Mouse (Mus musculus) kidney, embryonic 15.5 days (tissue): ENCODE results near the gene Pms1. TPM values are rescaled to one million over a fixed set of nuclear protein-coding genes. Genes with fewer than 3 reads are reported as not detected.
"Not testable (repeated sequence)": the region's sequence is repeated elsewhere in the genome, so short reads cannot be mapped to it uniquely, and the experiment has no call there.

Experiments
- ATAC-seq: fragments of 200-750 bp; cut with Nextera tagmentation; replicated peaks from 2 replicates; pipeline ENCODE4 v1.8.0; 2017; ENCODE audit warnings: moderate TSS enrichment; ENCODE audit not compliant: low FRiP score
- H3K27ac ChIP-seq: fragments of 300-500 bp; sonication (generic); 2 replicates; pipeline ENCODE4 v1.5.1; 2015; ENCODE audit warnings: mild to moderate bottlenecking, inconsistent platforms
- H3K27me3 ChIP-seq: fragments of 300-500 bp; sonication (generic); 2 replicates; pipeline ENCODE4 v1.6.1; 2015; ENCODE audit warnings: inconsistent platforms
- H3K36me3 ChIP-seq: fragments of 300-500 bp; sonication (generic); 2 replicates; pipeline ENCODE4 v1.6.1; 2015; ENCODE audit warnings: inconsistent platforms
- H3K4me1 ChIP-seq: fragments of 300-500 bp; sonication (generic); 2 replicates; pipeline ENCODE4 v1.6.1; 2015; ENCODE audit warnings: inconsistent platforms
- H3K4me2 ChIP-seq: fragments of 300-500 bp; sonication (generic); 2 replicates; pipeline ENCODE4 v1.6.1; 2015; ENCODE audit warnings: moderate library complexity, mild to moderate bottlenecking, inconsistent platforms
- H3K4me3 ChIP-seq: fragments of 300-500 bp; sonication (generic); replicated peaks from 2 replicates; pipeline ENCODE4 v1.5.1; 2015; ENCODE audit warnings: mild to moderate bottlenecking, inconsistent platforms
- H3K9ac ChIP-seq: fragments of 300-500 bp; sonication (generic); 2 replicates; pipeline ENCODE4 v1.6.1; 2015; ENCODE audit warnings: mild to moderate bottlenecking, inconsistent platforms
- H3K9me3 ChIP-seq: fragments of 300-500 bp; sonication (generic); replicated peaks from 2 replicates; pipeline ENCODE4 v1.6.1; 2016; ENCODE audit warnings: inconsistent platforms
- WGBS: fragments of 180-500 bp; shearing (Covaris S2); methylation state at CpG from one replicate; pipeline ENCODE4 v1.1.7; 2015; ENCODE audit warnings: mixed read lengths; 5-methylcytosine and 5-hydroxymethylcytosine counted together
- polyA plus RNA-seq: library from polyadenylated mRNA; unstranded; fragments of >200 nt; fragmentation: Nextera tagmentation; extraction: Ambion mirVana; gene quantifications from 2 replicates; pipeline ENCODE4 v1.2.1, GENCODE M21; 2015

Pms1 gene
- 18.6 and 19.1 TPM in 2 replicates for polyA plus RNA-seq

GRCm38 (mm10) chr1:53296581-53297383 is at the start of gene Pms1, which contains the start of the genes Ormdl1 and Gm28778:
Pms1 (minus strand) TSS chr1:53297018.
Ormdl1 (plus strand) TSS chr1:53297095.
Gm28778 (plus strand) TSS chr1:53297111.
- ATAC-seq, result peak; percentile 100
- Histone ChIP-seq H3K27me3 (no peaks in the 10 kb centered on the region), H3K4me2 (peak within 1 kb of the TSS; percentile 63), H3K9ac (peak within 1 kb of the TSS; percentile 77), H3K27ac (peak within 1 kb of the TSS; percentile 93), H3K9me3 (no peaks in the 10 kb centered on the region), H3K36me3 (peaks cover 10% of the 10 kb centered on the region; the same call in 1 of the 2 replicates), H3K4me3 (peak within 1 kb of the TSS; percentile 82), H3K4me1 (peaks cover 5% of the 10 kb centered on the region; the same call in 1 of the 2 replicates)
- WGBS, result under 1% methylated on average over 66 of the region's 66 CpGs

- Histone ChIP-seq H3K27me3 (no peaks in the 10 kb centered on the region), H3K9ac (no peak overlapping the region), H3K36me3 (peaks cover 51% of the 10 kb centered on the region), H3K4me2 (no peak overlapping the region), H3K27ac (no peak overlapping the region), H3K4me1 (no peaks in the 10 kb centered on the region), H3K9me3 (0 out of 2 replicates have a peak, but pooled peaks cover 13% of the 10 kb centered on the region), H3K4me3 (no peak overlapping the region)
- no peak for ATAC-seq
- WGBS, result 92% methylated on average over 2 of the region's 2 CpGs
These were observed 44.3 kb upstream of the Pms1 start for GRCm38 (mm10) chr1:53341071-53341470.

GRCm38 (mm10) chr1:53337403-53337802 is 40.6 kb upstream of the Pms1 start:
- Histone ChIP-seq H3K36me3 (peaks cover 22% of the 10 kb centered on the region), H3K9me3 (peaks cover 13% of the 10 kb centered on the region; the same call in 1 of the 2 replicates)
- not testable (repeated sequence) for H3K4me3 ChIP-seq, H3K27ac ChIP-seq, ATAC-seq, H3K9ac ChIP-seq, H3K4me1 ChIP-seq, H3K27me3 ChIP-seq, H3K4me2 ChIP-seq
- 78% methylated on average over 2 of the region's 2 CpGs for WGBS

GRCm38 (mm10) chr1:53335465-53335864 is 38.6 kb upstream of the Pms1 start:
- Histone ChIP-seq H3K27ac (no peak overlapping the region), H3K27me3 (no peaks in the 10 kb centered on the region), H3K4me2 (no peak overlapping the region), H3K36me3 (peaks cover 3% of the 10 kb centered on the region), H3K4me3 (no peak overlapping the region), H3K4me1 (no peaks in the 10 kb centered on the region), H3K9ac (no peak overlapping the region), H3K9me3 (no peaks in the 10 kb centered on the region; the same call in 1 of the 2 replicates)
- ATAC-seq, result no peak

DNA sequence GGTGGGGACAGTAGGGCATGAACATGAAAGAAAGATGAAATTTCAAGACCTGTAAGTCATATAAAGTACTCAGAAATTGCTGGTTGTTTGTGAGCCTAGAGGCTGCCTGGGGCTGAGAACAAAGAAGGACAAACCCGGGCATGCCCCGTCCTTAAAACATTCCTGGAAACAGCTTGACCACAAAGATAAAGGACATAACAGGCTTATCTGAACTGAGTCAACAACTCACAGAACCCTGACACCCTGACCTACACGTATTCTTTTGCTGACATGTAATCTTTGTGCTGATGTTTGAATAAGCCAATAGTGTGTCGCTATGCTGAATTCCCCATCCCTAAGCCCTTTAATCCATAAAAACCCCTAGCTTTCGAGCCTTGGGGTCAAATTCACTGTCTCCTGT is 36.7 kb upstream of the Pms1 start:
- ATAC-seq, H3K4me3 ChIP-seq: not testable (repeated sequence)
- WGBS, result 83% methylated on average over 5 of the region's 5 CpGs

GRCm38 (mm10) chr1:53324827-53325494 is 28.1 kb upstream of the Pms1 start:
- Histone ChIP-seq H3K36me3 (peaks cover 25% of the 10 kb centered on the region; the same call in 1 of the 2 replicates), H3K27ac (no peak overlapping the region), H3K4me2 (no peak overlapping the region), H3K4me1 (no peaks in the 10 kb centered on the region), H3K27me3 (no peaks in the 10 kb centered on the region), H3K4me3 (no peak overlapping the region), H3K9me3 (no peaks in the 10 kb centered on the region), H3K9ac (no peak overlapping the region)
- WGBS, result 92% methylated on average over 5 of the region's 5 CpGs
- ATAC-seq, result no peak

More for the DNA sequence above, 36.7 kb upstream of the Pms1 start:
- H3K4me2 ChIP-seq, H3K4me1 ChIP-seq, H3K9ac ChIP-seq, H3K27ac ChIP-seq, H3K9me3 ChIP-seq, H3K36me3 ChIP-seq, H3K27me3 ChIP-seq: not testable (repeated sequence)

DNA sequence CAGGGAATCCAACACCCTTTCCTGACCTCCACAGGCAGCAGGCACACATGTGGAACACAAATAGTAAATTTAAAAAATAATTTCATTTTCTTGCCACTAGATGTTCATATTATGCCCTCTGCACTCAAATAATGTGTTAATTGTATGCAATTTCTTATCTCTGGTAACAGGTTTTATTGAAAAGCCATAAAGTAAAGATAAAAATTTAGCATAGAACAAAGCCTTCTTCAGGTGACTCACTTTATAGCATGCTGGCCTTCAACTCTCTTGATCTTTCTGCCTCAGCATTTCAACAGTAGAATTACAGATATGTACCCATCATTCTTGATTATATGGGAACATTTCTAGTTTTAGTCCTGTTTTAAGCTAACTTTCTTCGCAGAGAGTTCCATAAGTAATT is 27.5 kb upstream of the Pms1 start:
- Histone ChIP-seq H3K27me3 (no peaks in the 10 kb centered on the region), H3K36me3 (peaks cover 31% of the 10 kb centered on the region; the same call in 1 of the 2 replicates), H3K4me1 (no peaks in the 10 kb centered on the region), H3K27ac (no peak overlapping the region), H3K9me3 (no peaks in the 10 kb centered on the region), H3K4me3 (no peak overlapping the region), H3K4me2 (no peak overlapping the region), H3K9ac (no peak overlapping the region)
- no peak for ATAC-seq
- 95% methylated on average over 1 of the region's 1 CpGs for WGBS

- Histone ChIP-seq H3K27me3 (no peaks in the 10 kb centered on the region), H3K4me2 (no peak overlapping the region), H3K9ac (no peak overlapping the region), H3K4me3 (no peak overlapping the region), H3K4me1 (no peaks in the 10 kb centered on the region), H3K9me3 (no peaks in the 10 kb centered on the region), H3K27ac (no peak overlapping the region), H3K36me3 (peaks cover 37% of the 10 kb centered on the region)
- 93% methylated on average over 5 of the region's 5 CpGs for WGBS
- ATAC-seq, result no peak
These were observed 26.4 kb upstream of the Pms1 start for GRCm38 (mm10) chr1:53323254-53323653.

DNA sequence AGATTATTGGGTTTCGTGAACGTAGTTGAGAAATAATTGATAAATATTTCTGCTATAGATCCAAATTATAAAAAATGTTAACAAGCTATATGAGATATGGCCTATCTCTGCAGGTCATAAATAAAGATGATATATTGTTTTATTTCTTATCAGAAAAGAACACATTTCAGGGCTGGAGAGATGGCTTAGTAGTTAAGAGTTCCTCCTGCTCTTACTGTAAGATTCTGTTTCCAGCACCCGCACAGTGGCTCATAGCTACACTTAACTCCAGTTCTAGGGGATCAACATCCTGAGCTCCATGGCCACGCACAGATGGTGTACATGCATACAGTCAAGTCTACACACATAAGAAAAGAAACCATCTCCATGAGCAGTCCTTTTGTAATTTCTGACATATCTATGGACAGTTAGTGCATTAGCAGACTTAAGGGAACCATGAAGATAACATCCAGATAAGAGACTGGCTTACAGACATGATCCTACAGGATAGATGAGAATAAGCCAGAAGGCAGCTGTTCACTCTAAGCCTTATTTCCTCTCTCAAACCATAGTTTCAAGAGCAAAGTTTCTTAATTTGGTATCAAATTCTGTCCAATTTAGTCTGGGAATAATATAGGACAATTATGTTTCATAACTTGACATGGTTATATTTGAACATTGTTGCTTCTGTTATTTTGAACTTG is 25.0 kb upstream of the Pms1 start:
- Histone ChIP-seq H3K9me3 (no peaks in the 10 kb centered on the region), H3K9ac (no peak overlapping the region), H3K4me1 (no peaks in the 10 kb centered on the region), H3K27ac (no peak overlapping the region), H3K36me3 (peaks cover 46% of the 10 kb centered on the region), H3K27me3 (no peaks in the 10 kb centered on the region), H3K4me3 (no peak overlapping the region), H3K4me2 (no peak overlapping the region)
- no peak for ATAC-seq
- WGBS, result 90% methylated on average over 4 of the region's 4 CpGs

GRCm38 (mm10) chr1:53312989-53313967 is 16.5 kb upstream of the Pms1 start, which contains the start of gene Osgepl1:
Osgepl1 (plus strand) TSS chr1:53313624.
- Histone ChIP-seq H3K9ac (peak within 1 kb of the TSS; percentile 51), H3K27ac (peak within 1 kb of the TSS; percentile 83), H3K4me2 (peak within 1 kb of the TSS; percentile 65), H3K4me1 (peaks cover 9% of the 10 kb centered on the region; the same call in 1 of the 2 replicates), H3K9me3 (no peaks in the 10 kb centered on the region), H3K36me3 (peaks cover 14% of the 10 kb centered on the region), H3K27me3 (no peaks in the 10 kb centered on the region), H3K4me3 (peak within 1 kb of the TSS; percentile 55)
- 3% methylated on average over 27 of the region's 27 CpGs for WGBS
- peak; percentile 98 for ATAC-seq

DNA sequence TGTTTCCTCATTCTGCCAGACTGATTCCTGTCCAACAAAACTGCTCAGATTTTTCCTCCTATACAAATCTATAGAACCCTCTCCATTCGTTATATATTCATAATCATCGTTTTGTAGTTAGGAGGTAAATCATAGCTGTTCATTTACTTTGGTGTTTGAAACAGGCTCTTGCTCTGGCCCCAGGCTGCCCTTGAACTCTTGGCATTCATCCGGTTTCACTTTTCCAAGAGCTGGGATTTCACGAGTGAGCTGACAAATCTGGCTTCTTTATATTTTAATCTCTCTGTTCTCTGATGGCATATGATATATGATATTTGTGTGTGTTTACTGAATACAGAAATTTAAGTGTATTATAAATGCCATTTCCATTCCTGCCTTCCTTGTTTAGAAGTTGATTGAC is 3.7 kb upstream of the Pms1 start:
- peaks cover 5% of the 10 kb centered on the region; the same call in 1 of the 2 replicates for H3K4me1 ChIP-seq
- WGBS, result 84% methylated on average over 4 of the region's 4 CpGs
- no peak overlapping the region for H3K4me2 ChIP-seq
- no peak overlapping the region for H3K9ac ChIP-seq
- ATAC-seq, result no peak
- no peaks in the 10 kb centered on the region for H3K27me3 ChIP-seq
- H3K9me3 ChIP-seq, result no peaks in the 10 kb centered on the region
- H3K36me3 ChIP-seq, result peaks cover 14% of the 10 kb centered on the region; the same call in 1 of the 2 replicates
- H3K4me3 ChIP-seq, result no peak overlapping the region
- no peak overlapping the region for H3K27ac ChIP-seq
